Mouse (Mus musculus): Measurements from ENCODE around the gene Crip1.

DNA sequence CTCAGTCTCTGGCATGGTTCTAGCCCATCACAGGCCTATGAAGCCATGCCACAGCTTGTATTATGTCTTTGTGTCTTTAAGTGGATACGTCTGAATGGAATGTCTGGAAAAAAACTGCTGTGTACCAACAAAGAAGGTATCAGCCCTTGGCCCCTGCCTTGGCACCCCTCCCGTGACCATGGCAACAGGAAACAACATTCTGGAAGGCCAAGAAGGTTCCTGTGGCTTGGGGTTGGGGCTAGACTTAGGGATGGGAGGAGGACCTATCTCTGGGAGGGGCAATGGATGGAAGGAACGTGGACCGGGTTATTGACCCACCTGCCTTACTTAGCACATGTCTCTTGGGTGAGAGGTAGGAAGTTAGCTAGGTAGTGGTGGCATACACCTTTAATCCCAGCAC is 3.2 kb downstream of the Crip1 start:
- TF ChIP-seq CTCF (IDR thresholded peaks at IDR 0.05; ENCODE audit: control insufficient read depth, insufficient read depth, insufficient read length), result no peak
- no peak for TF ChIP-seq USF1 (IDR thresholded peaks at IDR 0.05; ENCODE audit: low read depth)
- no peak for TF ChIP-seq MAX (IDR thresholded peaks at IDR 0.05)
- TF ChIP-seq CEBPB (IDR thresholded peaks at IDR 0.05; ENCODE audit: low read depth), result no peak
